Mouse (Mus musculus) forebrain, postnatal 0 days (tissue): ENCODE measurements at regions not wholly inside any gene's neighbourhood (a gene's known extent, or its start where the extent isn't known, plus 50 kb on each side); places are given as distances from the start of the nearest gene placed in this dataset.

Experiments
- ATAC-seq: fragments of 200-750 bp; cut with Nextera tagmentation; 2 replicates; pipeline ENCODE4 v1.8.0; 2017; ENCODE audit warnings: mild to moderate bottlenecking, moderate library complexity
- DNase-seq: peaks from one replicate; pipeline ENCODE4 v3.0.0-alpha.2; 2015
- H3K27ac ChIP-seq: fragments of 300-500 bp; sonication (generic); 2 replicates; pipeline ENCODE4 v1.5.1; 2014; ENCODE audit warnings: low read depth, mild to moderate bottlenecking, antibody characterized with exemption, low read length, moderate library complexity, mixed read lengths
- H3K27me3 ChIP-seq: fragments of 300-500 bp; sonication (generic); 2 replicates; pipeline ENCODE4 v1.6.1; 2014; ENCODE audit warnings: mild to moderate bottlenecking, low read length, mixed read lengths; ENCODE audit not compliant: insufficient read depth
- H3K36me3 ChIP-seq: fragments of 300-500 bp; sonication (generic); 2 replicates; pipeline ENCODE4 v1.6.1; 2014; ENCODE audit warnings: mild to moderate bottlenecking, moderate library complexity; ENCODE audit not compliant: insufficient read depth
- H3K4me1 ChIP-seq: fragments of 300-500 bp; sonication (generic); 2 replicates; pipeline ENCODE4 v1.6.1; 2014; ENCODE audit warnings: antibody characterized with exemption; ENCODE audit not compliant: insufficient read depth
- H3K4me2 ChIP-seq: fragments of 300-500 bp; sonication (generic); 2 replicates; pipeline ENCODE4 v1.6.1; 2014; ENCODE audit warnings: low read depth, mild to moderate bottlenecking, moderate library complexity
- H3K4me3 ChIP-seq: fragments of 300-500 bp; sonication (generic); 2 replicates; pipeline ENCODE4 v1.5.1; 2014; ENCODE audit warnings: low read depth, low read length, mixed read lengths
- H3K9ac ChIP-seq: fragments of 300-500 bp; sonication (generic); 2 replicates; pipeline ENCODE4 v1.6.1; 2014; ENCODE audit warnings: mild to moderate bottlenecking
- H3K9me3 ChIP-seq: fragments of 300-500 bp; sonication (generic); 2 replicates; pipeline ENCODE4 v1.6.1; 2016; ENCODE audit warnings: low read length
- CTCF ChIP-seq: sonication (generic); IDR thresholded peaks from 2 replicates; pipeline ENCODE4 v1.5.1; 2016; ENCODE audit warnings: antibody characterized with exemption, control low read depth, low read depth
- WGBS: fragments of 180-500 bp; shearing (Covaris S2); extraction: QIAGEN DNeasy Blood & Tissue Kit; methylation state at CpG from one replicate; pipeline ENCODE4 v1.1.7; 2014; 5-methylcytosine and 5-hydroxymethylcytosine counted together

DNA sequence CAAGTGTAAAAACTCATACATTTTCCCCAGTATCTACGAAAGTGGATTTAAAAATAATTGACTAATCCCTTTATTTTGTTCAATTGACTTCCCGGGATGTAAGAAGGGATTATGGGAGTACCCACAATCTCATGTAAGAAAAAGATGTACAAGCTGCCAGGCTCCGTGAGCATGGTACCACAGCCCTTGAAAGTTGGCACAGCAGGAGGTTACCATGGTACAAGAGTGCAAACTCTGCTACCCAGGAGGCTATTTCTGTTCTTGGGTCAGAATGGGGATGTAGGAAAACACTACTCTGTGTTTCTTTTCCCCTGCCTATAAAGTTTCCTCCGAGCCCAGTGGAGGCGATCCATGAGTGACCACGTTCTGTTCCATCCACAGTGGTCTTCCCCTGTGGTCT is 113.9 kb upstream of the Hdac4 start:
- Histone ChIP-seq H3K9me3 (no peaks in the 10 kb centered on the region), H3K27ac (no peak overlapping the region), H3K4me2 (no peak overlapping the region), H3K9ac (no peak overlapping the region), H3K4me1 (0 out of 2 replicates have a peak, but pooled peaks cover 4% of the 10 kb centered on the region), H3K27me3 (no peaks in the 10 kb centered on the region; the same call in 1 of the 2 replicates), H3K4me3 (no peak overlapping the region), H3K36me3 (no peaks in the 10 kb centered on the region)
- TF ChIP-seq CTCF, result no peak
- 69% methylated on average over 6 of the region's 6 CpGs for WGBS
- peak; percentile 14 for DNase-seq
- ATAC-seq, result peak; percentile 51

DNA sequence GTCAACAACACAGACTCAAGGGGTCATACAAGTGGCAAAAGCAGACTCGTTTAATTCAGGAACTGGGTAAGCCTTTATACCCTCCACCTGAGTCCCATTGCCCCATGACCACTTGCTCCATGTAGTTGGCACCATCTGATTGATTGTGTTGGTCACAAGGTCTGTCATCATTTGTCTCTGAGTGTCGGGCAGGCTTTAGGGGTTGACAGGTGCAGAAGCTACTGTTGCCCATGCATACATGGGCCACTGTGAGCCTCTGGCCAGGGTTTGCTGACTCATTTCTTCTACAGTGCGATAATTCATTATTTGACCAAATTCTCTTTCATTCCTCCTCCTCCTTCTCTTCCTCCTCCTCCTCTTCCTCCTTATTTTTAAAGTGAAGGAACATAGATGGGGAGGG is 113.0 kb upstream of the Hdac4 start:
- H3K4me3 ChIP-seq, result no peak overlapping the region
- TF ChIP-seq CTCF, result no peak
- H3K9me3 ChIP-seq, result no peaks in the 10 kb centered on the region
- H3K27ac ChIP-seq, result no peak overlapping the region
- 96% methylated on average over 3 of the region's 3 CpGs for WGBS
- no peak overlapping the region for H3K4me2 ChIP-seq
- H3K27me3 ChIP-seq, result no peaks in the 10 kb centered on the region; the same call in 1 of the 2 replicates
- no peak overlapping the region for H3K9ac ChIP-seq
- ATAC-seq (no peak), DNase-seq (no peak)
- H3K4me1 ChIP-seq, result 0 out of 2 replicates have a peak, but pooled peaks cover 4% of the 10 kb centered on the region
- no peaks in the 10 kb centered on the region for H3K36me3 ChIP-seq

DNA sequence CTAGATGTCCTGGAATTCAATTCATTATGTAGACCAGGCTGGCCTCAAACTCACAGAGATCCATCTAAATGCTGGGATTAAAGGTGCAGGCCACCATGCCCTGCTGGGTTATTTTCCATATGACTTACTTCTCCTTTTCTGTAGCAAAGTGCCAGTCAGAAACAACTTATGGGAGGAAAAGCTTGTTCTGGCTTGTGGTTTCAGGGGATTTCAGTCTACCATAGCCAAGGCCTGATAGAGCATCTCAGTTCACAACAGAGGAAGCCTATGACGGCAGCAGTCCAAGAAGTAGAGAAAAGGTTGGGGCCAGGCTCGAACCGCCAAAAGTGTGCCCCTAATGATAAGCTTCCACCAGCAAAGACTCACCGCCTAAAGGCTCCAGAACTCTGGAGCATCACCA is 110.5 kb upstream of the Hdac4 start:
- H3K36me3 ChIP-seq, result no peaks in the 10 kb centered on the region
- TF ChIP-seq CTCF, result no peak
- H3K27ac ChIP-seq, result no peak overlapping the region
- H3K27me3 ChIP-seq, result no peaks in the 10 kb centered on the region; the same call in 1 of the 2 replicates
- no peak overlapping the region for H3K4me3 ChIP-seq
- ATAC-seq, result no peak
- 0 out of 2 replicates have a peak, but pooled peaks cover 4% of the 10 kb centered on the region for H3K4me1 ChIP-seq
- 92% methylated on average over 4 of the region's 4 CpGs for WGBS
- H3K9ac ChIP-seq, result no peak overlapping the region
- H3K9me3 ChIP-seq, result no peaks in the 10 kb centered on the region
- no peak overlapping the region for H3K4me2 ChIP-seq
- DNase-seq, result no peak

DNA sequence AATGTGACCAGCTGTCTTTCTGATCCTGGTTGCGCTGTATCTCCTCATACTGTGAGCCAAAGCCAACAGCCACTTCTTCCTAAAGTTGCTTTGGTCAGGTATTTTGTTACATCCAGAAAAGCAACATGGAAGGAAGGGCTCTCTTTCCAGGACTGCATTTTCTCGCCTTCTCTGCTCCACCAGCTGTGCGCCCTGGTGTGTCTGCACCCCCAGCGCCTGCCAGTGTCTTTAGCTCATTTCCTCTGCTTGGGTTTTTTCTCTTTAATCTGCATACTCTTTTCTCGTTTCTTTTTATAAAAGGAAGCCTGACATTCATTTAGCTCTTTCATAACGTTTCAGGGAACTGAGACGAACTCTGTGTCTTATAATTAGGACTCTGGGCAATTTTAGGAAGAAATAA is 103.5 kb upstream of the Hdac4 start:
- Histone ChIP-seq H3K27ac (no peak overlapping the region), H3K27me3 (no peaks in the 10 kb centered on the region), H3K9me3 (no peaks in the 10 kb centered on the region), H3K4me3 (no peak overlapping the region), H3K9ac (no peak overlapping the region), H3K4me1 (no peaks in the 10 kb centered on the region), H3K36me3 (no peaks in the 10 kb centered on the region), H3K4me2 (no peak overlapping the region)
- DNase-seq, result peak; percentile 39
- no peak for TF ChIP-seq CTCF
- 39% methylated on average over 7 of the region's 7 CpGs for WGBS
- peak; percentile 55 for ATAC-seq

DNA sequence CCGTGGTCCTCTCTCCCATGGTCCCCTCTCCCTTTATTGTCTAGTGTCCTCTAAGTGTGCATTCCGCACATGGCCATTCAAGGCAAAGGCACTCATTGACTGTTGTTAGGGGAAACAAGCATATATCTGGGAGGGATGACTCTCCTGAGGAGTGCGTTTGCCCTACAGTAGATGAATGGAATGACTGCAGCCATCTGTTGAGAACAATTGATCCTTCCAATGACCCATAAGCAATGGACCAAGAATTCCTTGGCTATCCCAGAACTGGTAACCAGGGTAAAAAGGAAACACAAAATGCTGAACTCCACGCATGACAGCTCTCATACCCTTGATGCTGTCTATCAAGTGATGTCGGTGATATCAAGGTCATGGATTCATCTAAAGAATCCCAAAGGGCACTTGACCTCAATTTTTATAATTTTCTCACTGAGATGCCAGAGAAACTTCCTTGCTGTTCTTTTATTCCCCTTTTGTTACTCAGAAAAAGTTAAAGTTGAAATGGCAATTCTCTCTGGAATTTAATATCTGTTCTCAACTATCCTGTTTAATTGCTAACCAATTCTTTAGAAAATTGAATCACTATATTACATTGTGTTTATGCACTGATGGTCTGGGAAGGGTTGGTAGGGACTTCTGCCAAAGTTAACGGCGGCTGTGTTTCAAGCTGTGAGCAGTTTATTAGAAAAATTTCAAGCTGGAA is 97.3 kb upstream of the Hdac4 start:
- Histone ChIP-seq H3K9ac (no peak overlapping the region), H3K4me1 (no peaks in the 10 kb centered on the region), H3K27me3 (no peaks in the 10 kb centered on the region), H3K9me3 (no peaks in the 10 kb centered on the region), H3K4me2 (no peak overlapping the region), H3K4me3 (no peak overlapping the region), H3K27ac (no peak overlapping the region), H3K36me3 (no peaks in the 10 kb centered on the region)
- ATAC-seq, result no peak
- TF ChIP-seq CTCF, result no peak
- WGBS, result 73% methylated on average over 7 of the region's 7 CpGs
- DNase-seq, result no peak

DNA sequence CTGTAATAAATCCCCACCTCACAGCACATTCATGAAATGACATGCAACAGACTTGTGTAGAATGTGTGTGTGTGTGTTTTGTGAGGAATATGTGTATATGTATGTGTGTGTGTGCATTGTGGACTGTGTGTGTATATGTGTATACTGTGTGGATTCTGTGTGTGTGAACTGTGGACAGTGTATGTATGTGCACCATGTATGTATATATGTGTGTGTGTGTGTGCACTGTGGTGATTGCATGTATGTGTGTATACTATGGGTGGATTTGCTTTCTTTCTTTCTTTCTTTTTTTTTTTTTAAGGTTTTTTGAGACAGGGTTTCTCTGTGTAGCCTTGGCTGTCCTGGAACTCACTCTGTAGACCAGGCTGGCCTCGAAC is 91.5 kb upstream of the Hdac4 start:
- ATAC-seq, result no peak
- no peaks in the 10 kb centered on the region for H3K4me1 ChIP-seq

DNA sequence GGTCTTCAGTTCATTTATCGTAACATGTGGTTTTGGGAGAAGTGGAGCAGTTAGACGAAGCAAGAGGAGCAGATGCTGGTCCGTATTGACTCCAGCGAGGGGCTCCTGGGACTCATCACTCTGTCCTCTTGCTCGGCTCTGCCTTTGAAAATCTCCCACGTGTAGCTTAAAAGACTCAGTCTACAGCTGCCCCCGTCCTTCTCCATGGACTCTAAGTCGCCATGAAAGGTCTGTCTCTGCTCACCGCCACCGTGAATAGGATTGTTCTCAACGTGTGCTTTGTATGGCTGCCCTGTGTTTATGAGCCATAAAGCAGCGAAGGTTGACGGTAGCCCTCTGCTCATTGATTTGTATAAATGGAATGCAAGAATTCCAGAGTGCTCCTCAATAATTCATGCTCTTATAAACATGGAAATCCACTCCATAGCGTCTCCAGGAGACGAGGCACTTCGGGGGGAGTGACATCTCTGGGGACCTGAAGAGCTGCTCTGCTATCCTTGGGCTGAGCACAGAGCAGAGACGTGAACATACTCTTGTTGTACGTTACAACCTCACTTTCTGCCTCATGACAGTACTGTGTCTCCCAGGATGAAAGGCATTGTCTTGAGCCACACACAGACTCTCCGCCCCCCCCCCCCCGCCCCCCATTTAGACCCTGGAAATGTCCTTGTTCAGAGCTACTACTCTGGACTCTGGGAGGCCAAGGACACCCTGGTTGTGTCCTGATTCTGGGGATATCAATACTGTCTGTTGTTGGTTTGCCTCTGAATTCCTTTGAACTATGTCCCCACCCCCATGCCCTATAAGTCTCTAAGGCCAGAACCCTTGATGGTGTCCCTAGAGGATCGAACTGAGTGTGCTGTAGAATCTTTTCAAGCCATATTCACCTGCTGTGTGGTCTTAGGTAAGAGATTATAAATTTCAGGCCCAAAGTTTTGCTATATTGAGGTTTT is 90.8 kb upstream of the Hdac4 start:
- no peaks in the 10 kb centered on the region for H3K4me1 ChIP-seq
- H3K4me2 ChIP-seq, result 0 out of 2 replicates have a peak overlapping the region, but pooled peaks have one; percentile 8
- no peak overlapping the region for H3K27ac ChIP-seq
- no peak for TF ChIP-seq CTCF
- DNase-seq (no peak), ATAC-seq (no peak)
- H3K4me3 ChIP-seq, result no peak overlapping the region
- WGBS, result 50% methylated on average over 19 of the region's 21 CpGs
- H3K9ac ChIP-seq, result no peak overlapping the region
- no peaks in the 10 kb centered on the region for H3K36me3 ChIP-seq
- H3K9me3 ChIP-seq, result no peaks in the 10 kb centered on the region
- no peaks in the 10 kb centered on the region for H3K27me3 ChIP-seq

More for the DNA sequence above, 91.5 kb upstream of the Hdac4 start:
- Histone ChIP-seq H3K4me2 (no peak overlapping the region), H3K4me3 (no peak overlapping the region), H3K27ac (no peak overlapping the region), H3K36me3 (no peaks in the 10 kb centered on the region), H3K9me3 (no peaks in the 10 kb centered on the region), H3K9ac (no peak overlapping the region), H3K27me3 (no peaks in the 10 kb centered on the region)
- DNase-seq, result no peak
- no peak for TF ChIP-seq CTCF
- 92% methylated on average over 1 of the region's 1 CpGs for WGBS
